Mouse (Mus musculus): ENCODE measurements around the gene Zfp174. TPM values are rescaled to one million over a fixed set of nuclear protein-coding genes. Genes with fewer than 3 reads are reported as not detected.
"Not testable (repeated sequence)": the region's sequence is repeated elsewhere in the genome, so short reads cannot be mapped to it uniquely, and the experiment has no call there.

Gene Zfp174
- polyA plus RNA-seq (2012; rRNA removed) = 0.49 and 0.65 TPM in 2 replicates

DNA sequence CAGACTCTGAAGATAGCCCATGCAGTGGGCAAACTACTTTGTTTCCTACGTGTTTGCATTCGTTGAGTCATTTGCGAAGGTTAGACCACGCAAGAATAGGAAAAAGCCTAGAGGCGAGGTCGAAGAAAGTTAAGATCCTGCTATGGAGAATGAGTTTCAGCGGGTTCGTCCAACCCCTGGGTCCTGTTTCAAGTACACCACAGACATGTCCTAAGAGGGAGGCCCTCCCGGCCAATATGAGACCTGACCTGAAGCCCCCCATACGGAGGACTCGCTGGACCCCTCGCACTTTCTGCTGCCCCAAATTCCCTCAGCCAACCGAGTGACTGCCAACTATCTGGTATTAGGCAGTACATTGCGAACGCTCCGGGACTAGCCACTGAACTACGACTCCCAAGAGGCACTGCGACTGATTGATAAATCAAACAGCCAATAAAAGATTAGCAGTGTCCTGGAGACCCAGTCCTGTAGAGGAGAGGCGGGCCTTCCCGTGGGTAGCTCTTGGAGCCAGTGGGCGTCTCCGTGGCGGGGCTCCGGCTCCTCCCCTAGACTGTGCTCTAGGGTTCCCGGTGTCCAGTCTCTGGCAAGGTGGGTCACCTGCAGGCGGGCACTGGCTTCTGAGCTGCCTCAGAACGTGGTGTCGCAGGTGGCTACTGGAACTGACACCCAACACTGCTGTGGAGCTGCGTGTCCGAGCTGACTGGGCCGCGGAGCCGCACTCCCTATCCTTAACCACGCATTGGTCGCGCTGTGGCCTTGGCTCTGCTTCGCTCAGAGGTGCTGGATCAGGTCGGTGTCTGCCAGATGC lies at the start of gene Zfp174:
Gene Zfp174 (plus strand): TSS at position 558 of the 808 bp plus-strand sequence.
- H3K27ac ChIP-seq (ENCODE audit: insufficient read depth, low read length) = no peak within 1 kb of the TSS
- no peaks in the 10 kb centered on the region for H3K36me3 ChIP-seq (ENCODE audit: control insufficient read depth, insufficient read depth, low read length)
- H3K4me1 ChIP-seq (ENCODE audit: control insufficient read depth, insufficient read depth, insufficient read length) = no peaks in the 10 kb centered on the region
- peak; percentile 89 to 90 for DNase-seq (ENCODE audit: low read depth in 1 of 2, low spot score in 2 of 2)
- TF ChIP-seq POLR2A (IDR thresholded peaks at IDR 0.05; ENCODE audit: low read depth, low read length) = no peak; the same call in 1 of the 2 replicates
- TF ChIP-seq CTCF (IDR thresholded peaks at IDR 0.05; ENCODE audit: extremely low read depth, insufficient read depth, insufficient read length, insufficient replicate concordance) = no peak
- WGBS = 4% methylated on average over 38 of the region's 38 CpGs
- no peaks in the 10 kb centered on the region for H3K27me3 ChIP-seq (ENCODE audit: control insufficient read depth, insufficient read depth, low read length)
- H3K4me3 ChIP-seq (ENCODE audit: extremely low read depth, insufficient read depth, insufficient read length) = peak within 1 kb of the TSS; percentile 65

DNA sequence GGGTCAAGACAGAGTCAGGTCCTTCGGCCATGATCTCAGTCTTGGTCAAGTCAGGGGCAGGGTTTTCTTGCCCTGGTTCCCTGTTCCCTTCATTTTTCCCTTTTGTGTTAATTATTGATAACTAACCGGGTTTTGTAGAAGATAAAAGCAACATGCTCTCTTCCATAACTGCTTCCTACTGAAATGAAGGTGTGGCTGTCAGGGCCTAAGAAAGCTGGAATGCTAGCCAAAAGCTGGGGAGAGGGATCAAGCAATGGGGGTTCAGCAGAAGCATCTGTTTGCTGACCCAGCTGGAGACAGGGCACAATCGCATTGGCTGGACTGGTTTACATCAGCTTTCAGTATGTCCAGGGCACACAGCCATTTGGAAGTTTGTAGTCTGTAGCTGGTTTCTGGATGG lies 38.9 kb upstream of the Zfp174 start:
- WGBS = 84% methylated on average over 3 of the region's 3 CpGs
- H3K36me3 ChIP-seq (ENCODE audit: control insufficient read depth, insufficient read depth, low read length) = no peaks in the 10 kb centered on the region

DNA sequence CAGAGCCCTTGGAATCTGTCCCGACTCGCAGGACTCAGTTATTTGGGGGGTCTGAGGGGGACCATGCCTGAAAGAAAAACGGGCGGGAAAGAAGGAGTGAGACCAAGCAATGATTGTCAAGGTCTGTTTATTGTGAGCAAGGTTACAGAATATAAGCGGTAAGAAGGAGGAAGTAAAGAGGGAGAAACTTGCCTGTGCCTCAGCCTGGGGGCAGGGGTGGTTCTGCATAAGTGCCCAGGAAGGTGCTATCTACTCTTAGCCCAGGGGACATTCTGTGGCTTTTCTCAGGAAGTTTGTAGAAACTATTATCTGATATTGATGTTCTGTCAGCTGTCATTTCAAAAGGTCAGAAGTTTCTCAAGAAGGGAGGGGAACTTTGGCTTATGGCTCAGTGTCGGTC lies 32.4 kb upstream of the Zfp174 start:
- not testable (repeated sequence) for H3K27me3 ChIP-seq (ENCODE audit: control insufficient read depth, insufficient read depth, low read length); H3K36me3 ChIP-seq (ENCODE audit: control insufficient read depth, insufficient read depth, low read length); H3K4me3 ChIP-seq (ENCODE audit: extremely low read depth, insufficient read depth, insufficient read length); H3K4me1 ChIP-seq (ENCODE audit: control insufficient read depth, insufficient read depth, insufficient read length)
- peak overlapping the region; percentile 4; the same call in 1 of the 2 replicates for H3K27ac ChIP-seq (ENCODE audit: insufficient read depth, low read length)
- peak; percentile 52 to 72 for DNase-seq (ENCODE audit: low read depth in 1 of 2, low spot score in 2 of 2)
- WGBS = 57% methylated on average over 6 of the region's 6 CpGs

More for the DNA sequence above, 38.9 kb upstream of the Zfp174 start:
- TF ChIP-seq POLR2A (IDR thresholded peaks at IDR 0.05; ENCODE audit: low read depth, low read length) = no peak
- TF ChIP-seq CTCF (IDR thresholded peaks at IDR 0.05; ENCODE audit: extremely low read depth, insufficient read depth, insufficient read length, insufficient replicate concordance) = no peak
- Histone ChIP-seq H3K27me3 (ENCODE audit: control insufficient read depth, insufficient read depth, low read length) (no peaks in the 10 kb centered on the region), H3K4me3 (ENCODE audit: extremely low read depth, insufficient read depth, insufficient read length) (no peak overlapping the region), H3K4me1 (ENCODE audit: control insufficient read depth, insufficient read depth, insufficient read length) (no peaks in the 10 kb centered on the region), H3K27ac (ENCODE audit: insufficient read depth, low read length) (no peak overlapping the region)
- no peak for DNase-seq (ENCODE audit: low read depth in 1 of 2, low spot score in 2 of 2)

DNA sequence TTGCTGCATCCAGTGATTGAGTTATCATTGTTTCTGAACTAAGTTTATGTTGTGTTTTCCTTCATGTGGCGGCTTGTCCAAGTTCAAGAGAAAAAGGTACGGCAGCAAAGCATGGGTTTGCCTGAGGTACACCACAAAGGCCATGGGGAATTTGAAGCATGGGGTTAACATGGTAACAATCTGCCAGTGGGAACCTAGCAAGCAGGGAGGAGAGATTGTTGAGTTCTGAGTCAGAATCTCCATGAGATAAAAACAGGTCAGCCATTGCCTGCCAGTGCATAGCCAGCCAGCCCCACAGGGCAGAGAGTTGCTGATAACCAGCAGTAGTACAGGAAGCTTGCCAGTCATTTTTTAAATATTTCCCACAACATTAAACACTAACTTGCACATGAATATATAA lies 26.9 kb upstream of the Zfp174 start:
- H3K4me1 ChIP-seq (ENCODE audit: control insufficient read depth, insufficient read depth, insufficient read length) = no peaks in the 10 kb centered on the region
- no peak for DNase-seq (ENCODE audit: low read depth in 1 of 2, low spot score in 2 of 2)
- WGBS = 87% methylated on average over 2 of the region's 2 CpGs
- no peak for TF ChIP-seq CTCF (IDR thresholded peaks at IDR 0.05; ENCODE audit: extremely low read depth, insufficient read depth, insufficient read length, insufficient replicate concordance)
- no peak overlapping the region for H3K4me3 ChIP-seq (ENCODE audit: extremely low read depth, insufficient read depth, insufficient read length)
- H3K27ac ChIP-seq (ENCODE audit: insufficient read depth, low read length) = no peak overlapping the region
- no peaks in the 10 kb centered on the region for H3K27me3 ChIP-seq (ENCODE audit: control insufficient read depth, insufficient read depth, low read length)
- no peaks in the 10 kb centered on the region for H3K36me3 ChIP-seq (ENCODE audit: control insufficient read depth, insufficient read depth, low read length)

DNA sequence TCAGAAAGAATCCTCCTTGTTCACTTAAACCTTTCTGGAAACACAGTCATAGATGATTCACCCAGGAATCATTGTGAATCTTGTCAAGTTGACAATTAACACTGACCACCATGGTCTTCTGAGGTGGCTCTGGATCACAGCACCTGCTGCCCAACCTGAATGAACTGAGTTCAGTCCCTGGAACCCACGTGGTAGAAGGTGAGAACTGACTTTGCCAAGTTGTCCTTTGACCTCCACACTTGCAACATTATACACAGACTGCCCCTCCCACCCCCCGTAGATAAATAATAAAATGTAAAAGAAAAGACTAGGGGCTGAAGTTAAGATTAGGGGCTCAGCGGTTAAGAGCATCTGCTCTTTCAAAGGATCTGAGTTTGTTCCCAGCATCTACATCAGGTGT lies 19.0 kb upstream of the Zfp174 start:
- Histone ChIP-seq H3K36me3 (ENCODE audit: control insufficient read depth, insufficient read depth, low read length) (no peaks in the 10 kb centered on the region), H3K27ac (ENCODE audit: insufficient read depth, low read length) (no peak overlapping the region), H3K4me1 (ENCODE audit: control insufficient read depth, insufficient read depth, insufficient read length) (no peaks in the 10 kb centered on the region), H3K27me3 (ENCODE audit: control insufficient read depth, insufficient read depth, low read length) (no peaks in the 10 kb centered on the region; the same call in 1 of the 2 replicates), H3K4me3 (ENCODE audit: extremely low read depth, insufficient read depth, insufficient read length) (no peak overlapping the region)
- no peak for DNase-seq (ENCODE audit: low read depth in 1 of 2, low spot score in 2 of 2)
- TF ChIP-seq CTCF (IDR thresholded peaks at IDR 0.05; ENCODE audit: extremely low read depth, insufficient read depth, insufficient read length, insufficient replicate concordance) (no peak), POLR2A (IDR thresholded peaks at IDR 0.05; ENCODE audit: low read depth, low read length) (no peak)
- 63% methylated on average over 3 of the region's 3 CpGs for WGBS

DNA sequence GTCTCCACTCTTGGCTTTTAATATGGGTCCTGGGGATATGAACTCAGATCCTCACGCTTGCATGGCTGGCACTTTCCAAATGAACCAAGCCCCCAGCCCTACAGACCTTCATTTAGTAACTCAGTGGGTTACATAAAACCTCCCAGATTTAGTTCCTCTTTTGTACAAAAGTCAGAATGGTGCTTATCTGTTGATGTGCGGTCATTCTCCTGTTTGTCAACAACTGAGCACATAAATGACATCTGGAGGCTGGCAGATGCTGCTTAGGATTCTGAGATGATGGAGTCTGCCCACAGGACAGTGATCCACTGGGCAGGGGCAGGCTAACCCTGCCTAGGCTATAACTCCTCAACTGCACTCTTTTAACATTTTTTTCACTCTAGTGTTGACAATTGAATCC lies 17.3 kb upstream of the Zfp174 start:
- Histone ChIP-seq H3K4me1 (ENCODE audit: control insufficient read depth, insufficient read depth, insufficient read length) (no peaks in the 10 kb centered on the region), H3K27me3 (ENCODE audit: control insufficient read depth, insufficient read depth, low read length) (no peaks in the 10 kb centered on the region; the same call in 1 of the 2 replicates), H3K4me3 (ENCODE audit: extremely low read depth, insufficient read depth, insufficient read length) (no peak overlapping the region), H3K36me3 (ENCODE audit: control insufficient read depth, insufficient read depth, low read length) (no peaks in the 10 kb centered on the region), H3K27ac (ENCODE audit: insufficient read depth, low read length) (no peak overlapping the region)
- TF ChIP-seq CTCF (IDR thresholded peaks at IDR 0.05; ENCODE audit: extremely low read depth, insufficient read depth, insufficient read length, insufficient replicate concordance) = no peak
- no peak for TF ChIP-seq POLR2A (IDR thresholded peaks at IDR 0.05; ENCODE audit: low read depth, low read length)
- DNase-seq (ENCODE audit: low read depth in 1 of 2, low spot score in 2 of 2) = no peak
- WGBS = 60% methylated on average over 2 of the region's 2 CpGs

DNA sequence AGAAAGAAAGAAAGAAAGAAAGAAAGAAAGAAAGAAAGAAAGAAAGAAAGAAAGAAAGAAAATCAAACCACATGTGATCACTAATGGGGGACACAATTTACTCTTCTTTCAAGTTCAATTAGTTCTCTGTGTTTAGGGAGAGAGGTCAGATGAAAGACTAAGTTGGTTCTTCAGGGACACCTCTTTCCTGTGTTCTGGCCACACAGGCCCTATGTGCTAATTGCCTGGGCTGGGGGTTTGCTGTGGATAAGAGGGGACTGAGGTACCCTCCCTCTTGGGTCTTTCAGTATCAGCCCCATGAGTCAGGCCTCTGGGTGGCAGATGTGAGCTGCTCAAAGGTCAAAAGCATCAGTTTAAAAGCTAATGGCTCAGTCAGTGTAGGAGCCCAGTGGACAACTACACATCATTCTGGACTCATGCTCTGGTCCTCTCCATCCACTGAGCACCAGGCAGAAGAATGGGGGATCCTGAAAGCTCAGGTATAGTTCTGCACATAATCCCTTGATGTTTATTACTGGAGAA lies 16.4 kb upstream of the Zfp174 start, which contains the start of gene Olfr15:
Gene Olfr15 (plus strand): TSS at position 291 of the 522 bp plus-strand sequence.
- Histone ChIP-seq H3K4me3 (ENCODE audit: extremely low read depth, insufficient read depth, insufficient read length) (no peak within 1 kb of the TSS), H3K27me3 (ENCODE audit: control insufficient read depth, insufficient read depth, low read length) (no peaks in the 10 kb centered on the region; the same call in 1 of the 2 replicates), H3K4me1 (ENCODE audit: control insufficient read depth, insufficient read depth, insufficient read length) (no peaks in the 10 kb centered on the region), H3K36me3 (ENCODE audit: control insufficient read depth, insufficient read depth, low read length) (no peaks in the 10 kb centered on the region), H3K27ac (ENCODE audit: insufficient read depth, low read length) (no peak within 1 kb of the TSS)
- DNase-seq (ENCODE audit: low read depth in 1 of 2, low spot score in 2 of 2) = peak in 1 of 2 experiments; percentile 12
- TF ChIP-seq POLR2A (IDR thresholded peaks at IDR 0.05; ENCODE audit: low read depth, low read length) (no peak), CTCF (IDR thresholded peaks at IDR 0.05; ENCODE audit: extremely low read depth, insufficient read depth, insufficient read length, insufficient replicate concordance) (no peak)
